Mouse (Mus musculus) midbrain, embryonic 16.5 days (tissue): ENCODE data around the gene Slc35b4. TPM values are rescaled to one million over a fixed set of nuclear protein-coding genes. Genes with fewer than 3 reads are reported as not detected.

ENCODE experiments used
- ATAC-seq: fragments of 200-750 bp; cut with Nextera tagmentation; 2 replicates; pipeline ENCODE4 v1.8.0; 2017; ENCODE audit warnings: moderate TSS enrichment
- H3K27ac ChIP-seq: fragments of 300-500 bp; sonication (generic); 2 replicates; pipeline ENCODE4 v1.5.1; 2014; ENCODE audit warnings: mild to moderate bottlenecking, low read length, mixed read lengths
- H3K27me3 ChIP-seq: fragments of 300-500 bp; sonication (generic); 2 replicates; pipeline ENCODE4 v1.6.1; 2014; ENCODE audit warnings: low read depth, low read length, mixed read lengths; ENCODE audit not compliant: control insufficient read depth, insufficient read depth
- H3K36me3 ChIP-seq: fragments of 300-500 bp; sonication (generic); 2 replicates; pipeline ENCODE4 v1.6.1; 2014; ENCODE audit warnings: mild to moderate bottlenecking, low read length, moderate library complexity, mixed read lengths; ENCODE audit not compliant: control insufficient read depth, insufficient read depth
- H3K4me1 ChIP-seq: fragments of 300-500 bp; sonication (generic); 2 replicates; pipeline ENCODE4 v1.6.1; 2014; ENCODE audit warnings: mild to moderate bottlenecking, low read length, mixed read lengths; ENCODE audit not compliant: control insufficient read depth, insufficient read depth
- H3K4me2 ChIP-seq: fragments of 300-500 bp; sonication (generic); 2 replicates; pipeline ENCODE4 v1.6.1; 2014; ENCODE audit warnings: mild to moderate bottlenecking, low read length, mixed read lengths
- H3K4me3 ChIP-seq: fragments of 300-500 bp; sonication (generic); 2 replicates; pipeline ENCODE4 v1.5.1; 2014; ENCODE audit warnings: low read depth, mild to moderate bottlenecking, low read length, moderate library complexity, mixed read lengths
- H3K9ac ChIP-seq: fragments of 300-500 bp; sonication (generic); 2 replicates; pipeline ENCODE4 v1.6.1; 2014; ENCODE audit warnings: low read depth, low read length, mixed read lengths
- H3K9me3 ChIP-seq: fragments of 300-500 bp; sonication (generic); replicated peaks from 2 replicates; pipeline ENCODE4 v1.6.1; 2014; ENCODE audit warnings: mild to moderate bottlenecking, low read length, mixed read lengths; ENCODE audit not compliant: control insufficient read depth, poor library complexity, severe bottlenecking
- WGBS: fragments of 180-500 bp; shearing (Covaris S2); extraction: QIAGEN DNeasy Blood & Tissue Kit; methylation state at CpG from one replicate; pipeline ENCODE4 v1.1.7; 2014; 5-methylcytosine and 5-hydroxymethylcytosine counted together
- polyA plus RNA-seq: library from polyadenylated mRNA; unstranded; fragments of >200 nt; fragmentation: Nextera tagmentation; extraction: Ambion mirVana; gene quantifications from 2 replicates; pipeline ENCODE4 v1.2.1, GENCODE M21; 2015

Gene Slc35b4
- polyA plus RNA-seq, 1 experiment from 2014 or later = 45.1 TPM

DNA sequence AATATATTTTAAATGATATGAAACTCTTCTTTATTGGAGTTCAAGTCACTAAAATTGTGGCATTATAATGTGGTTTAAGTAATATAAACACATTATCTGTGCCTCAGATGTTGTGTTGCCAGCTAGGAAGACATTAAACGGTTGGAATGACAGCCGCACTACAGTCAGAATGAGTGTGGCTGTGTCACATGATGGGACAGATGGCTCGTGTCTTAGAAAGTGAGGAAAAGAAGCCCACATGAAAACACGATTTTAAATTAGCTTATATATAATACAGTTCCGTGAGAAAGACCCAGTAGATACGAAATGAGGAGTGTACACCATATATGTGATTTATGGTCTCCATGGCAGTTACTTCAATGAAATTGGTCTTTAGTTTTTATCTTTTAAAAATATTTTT is 65.5 kb downstream of the Slc35b4 start:
- Histone ChIP-seq H3K4me3 (no peak overlapping the region), H3K4me2 (no peak overlapping the region), H3K9ac (no peak overlapping the region), H3K36me3 (no peaks in the 10 kb centered on the region), H3K9me3 (no peaks in the 10 kb centered on the region), H3K27ac (no peak overlapping the region), H3K4me1 (no peaks in the 10 kb centered on the region), H3K27me3 (no peaks in the 10 kb centered on the region)
- no peak for ATAC-seq
- WGBS = 82% methylated on average over 6 of the region's 6 CpGs

DNA sequence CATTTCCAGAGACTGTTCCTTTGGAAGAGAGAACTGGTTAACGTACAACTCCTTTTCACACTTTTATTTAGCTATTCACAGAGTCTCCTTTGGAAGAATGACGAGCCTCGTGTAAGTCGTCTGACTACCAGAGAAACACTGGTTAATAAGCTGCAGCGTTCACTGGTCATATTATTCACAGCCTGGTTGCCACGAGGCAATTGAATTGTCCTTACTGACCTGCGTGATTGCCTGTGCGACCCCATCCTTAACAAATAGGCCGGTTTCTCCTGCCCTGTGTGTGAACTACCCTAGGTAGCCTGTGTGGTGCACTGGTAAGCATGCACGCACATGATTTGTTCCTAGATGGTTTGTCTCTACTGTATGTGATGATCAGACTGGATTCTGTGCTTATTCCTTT is 66.3 kb downstream of the Slc35b4 start:
- Histone ChIP-seq H3K27ac (no peak overlapping the region), H3K9ac (no peak overlapping the region), H3K4me1 (no peaks in the 10 kb centered on the region), H3K36me3 (no peaks in the 10 kb centered on the region), H3K4me2 (no peak overlapping the region), H3K27me3 (no peaks in the 10 kb centered on the region), H3K4me3 (no peak overlapping the region), H3K9me3 (no peaks in the 10 kb centered on the region)
- 40% methylated on average over 10 of the region's 10 CpGs for WGBS
- ATAC-seq = no peak

Other genes with a start within 250 kb of the Slc35b4 start
- 0.50 and 1.1 TPM in 2 replicates for gene Lrguk, start 147.7 kb downstream of the Slc35b4 start, polyA plus RNA-seq
- 105 and 108 TPM in 2 replicates for gene Akr1b3, start 140.4 kb upstream of the Slc35b4 start, polyA plus RNA-seq
- gene Akr1b8, start 177.0 kb upstream of the Slc35b4 start, polyA plus RNA-seq = 2.7 and 3.1 TPM in 2 replicates
- gene Akr1b10, start 207.1 kb upstream of the Slc35b4 start, polyA plus RNA-seq = 8.2 and 11.9 TPM in 2 replicates
- not detected in 2 replicates for gene Akr1b7, start 235.2 kb upstream of the Slc35b4 start, polyA plus RNA-seq